Mouse (Mus musculus) heart, embryonic 10.5 days (tissue): ENCODE results near the gene Dmtf1. TPM values are rescaled to one million over a fixed set of nuclear protein-coding genes. Genes with fewer than 3 reads are reported as not detected.
"Not testable (repeated sequence)": the region's sequence is repeated elsewhere in the genome, so short reads cannot be mapped to it uniquely, and the experiment has no call there.

ENCODE experiments used
- DNase-seq: peaks from one replicate; pipeline ENCODE4 v3.0.0-alpha.2; 2017; ENCODE audit warnings: low spot score
- H3K27ac ChIP-seq: fragments of 300-500 bp; sonication (generic); 2 replicates; pipeline ENCODE4 v1.5.1; 2016; ENCODE audit warnings: mild to moderate bottlenecking
- H3K27me3 ChIP-seq: fragments of 300-500 bp; sonication (generic); 2 replicates; pipeline ENCODE4 v1.6.1; 2016; ENCODE audit warnings: mild to moderate bottlenecking; ENCODE audit not compliant: poor library complexity, insufficient read depth, severe bottlenecking
- H3K36me3 ChIP-seq: fragments of 300-500 bp; sonication (generic); 2 replicates; pipeline ENCODE4 v1.6.1; 2016; ENCODE audit warnings: mild to moderate bottlenecking, moderate library complexity
- H3K4me1 ChIP-seq: fragments of 300-500 bp; sonication (generic); 2 replicates; pipeline ENCODE4 v1.6.1; 2016; ENCODE audit warnings: mild to moderate bottlenecking
- H3K4me3 ChIP-seq: fragments of 300-500 bp; sonication (generic); 2 replicates; pipeline ENCODE4 v1.5.1; 2016; ENCODE audit warnings: mild to moderate bottlenecking, moderate library complexity
- H3K9me3 ChIP-seq: fragments of 300-500 bp; sonication (generic); 2 replicates; pipeline ENCODE4 v1.6.1; 2016; ENCODE audit warnings: mild to moderate bottlenecking, moderate library complexity
- WGBS: fragments of 180-500 bp; shearing (Covaris S2); methylation state at CpG from one replicate; pipeline ENCODE4 v1.1.7; 2016; 5-methylcytosine and 5-hydroxymethylcytosine counted together
- polyA plus RNA-seq: library from polyadenylated mRNA; unstranded; fragments of >200 nt; fragmentation: Nextera tagmentation; extraction: Ambion mirVana; gene quantifications from 2 replicates; pipeline ENCODE4 v1.2.1, GENCODE M21; 2016

Gene Dmtf1
- polyA plus RNA-seq, result 37.1 and 45.0 TPM in 2 replicates

GRCm38 (mm10) chr5:9161456-9162041 is at the start of gene Dmtf1:
Dmtf1 (minus strand) TSS chr5:9161776.
- peak within 1 kb of the TSS; percentile 95 for H3K4me3 ChIP-seq
- peak; percentile 95 for DNase-seq
- H3K36me3 ChIP-seq, result no peaks in the 10 kb centered on the region
- no peaks in the 10 kb centered on the region for H3K9me3 ChIP-seq
- peak within 1 kb of the TSS; percentile 99 for H3K27ac ChIP-seq
- H3K27me3 ChIP-seq, result no peaks in the 10 kb centered on the region
- WGBS, result under 1% methylated on average over 64 of the region's 64 CpGs
- H3K4me1 ChIP-seq, result peaks cover 15% of the 10 kb centered on the region; the same call in 1 of the 2 replicates

DNA sequence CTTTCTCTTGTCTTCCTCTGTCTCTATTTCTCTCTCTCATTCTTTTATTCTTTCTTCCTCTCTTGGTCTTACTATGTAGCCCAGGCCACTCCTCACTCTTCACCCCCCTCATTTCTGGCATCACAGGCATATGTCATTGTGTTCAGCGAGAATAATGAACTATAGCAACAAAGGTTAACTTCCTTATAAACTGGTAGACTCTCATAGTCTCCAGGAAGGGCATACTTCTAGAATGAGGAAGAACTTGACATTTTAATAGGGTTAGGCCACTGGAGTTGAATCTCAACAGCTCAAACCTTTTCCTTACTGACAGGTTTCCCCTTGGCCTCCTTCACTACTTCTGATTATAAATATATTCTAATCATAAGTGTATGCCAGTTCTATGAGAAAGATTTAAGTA is 24.9 kb upstream of the Dmtf1 start:
- Histone ChIP-seq H3K36me3 (no peaks in the 10 kb centered on the region), H3K4me1 (no peaks in the 10 kb centered on the region), H3K4me3 (no peak overlapping the region), H3K9me3 (no peaks in the 10 kb centered on the region), H3K27ac (no peak overlapping the region), H3K27me3 (no peaks in the 10 kb centered on the region)
- 76% methylated on average over 1 of the region's 1 CpGs for WGBS
- no peak for DNase-seq

DNA sequence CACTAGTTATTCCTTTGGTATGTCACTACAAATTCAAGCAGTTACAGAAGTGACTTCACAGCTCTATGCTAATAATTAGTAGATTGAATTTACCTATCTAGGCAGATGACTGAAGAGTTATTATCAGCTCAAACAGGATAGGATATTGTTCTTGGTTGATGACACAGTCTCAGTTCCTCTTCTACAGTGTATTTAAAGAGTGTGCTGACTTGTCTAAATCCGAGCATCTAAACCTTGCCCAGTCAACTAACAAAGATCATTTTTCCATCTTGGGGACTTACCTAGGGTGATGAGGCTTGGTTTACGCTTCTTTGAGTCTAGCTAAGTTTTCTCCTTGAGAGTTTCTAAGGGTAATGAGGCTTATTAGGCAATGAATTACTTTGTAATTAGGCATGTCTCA is 11.7 kb upstream of the Dmtf1 start:
- 77% methylated on average over 2 of the region's 2 CpGs for WGBS
- no peaks in the 10 kb centered on the region for H3K36me3 ChIP-seq
- no peak for DNase-seq
- H3K27ac ChIP-seq, result no peak overlapping the region
- no peaks in the 10 kb centered on the region for H3K4me1 ChIP-seq
- H3K4me3 ChIP-seq, result no peak overlapping the region
- H3K27me3 ChIP-seq, result no peaks in the 10 kb centered on the region
- H3K9me3 ChIP-seq, result no peaks in the 10 kb centered on the region

DNA sequence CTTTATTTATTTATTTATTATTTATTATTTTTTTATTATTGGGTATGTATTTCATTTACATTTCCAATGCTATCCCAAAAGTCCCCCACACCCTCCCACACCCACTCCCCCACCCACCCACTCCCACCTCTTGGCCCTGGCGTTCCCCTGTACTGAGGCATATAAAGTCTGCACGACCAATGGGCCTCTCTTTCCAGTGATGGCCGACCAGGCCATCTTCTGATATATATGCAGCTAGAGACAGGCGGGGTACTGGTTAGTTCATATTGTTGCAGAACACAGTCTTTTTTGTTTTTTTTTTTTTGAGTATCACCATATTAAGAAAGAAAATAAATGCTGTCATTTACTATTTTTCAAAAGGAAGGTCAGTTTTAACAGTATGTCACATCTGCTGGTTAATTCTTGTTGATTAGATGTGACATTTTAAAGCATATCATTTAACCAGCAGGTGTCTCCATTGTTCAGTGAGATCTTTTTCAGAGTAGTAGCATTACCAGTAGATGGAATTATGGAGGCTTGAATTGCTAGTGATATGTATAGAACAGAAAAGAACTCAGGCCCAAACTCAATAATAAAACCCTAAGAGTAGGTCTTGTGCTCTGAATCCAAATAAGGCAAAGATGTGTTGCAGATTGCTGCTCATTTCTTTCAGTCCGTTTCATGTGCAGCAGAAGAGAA is 7.9 kb upstream of the Dmtf1 start:
- WGBS, result 76% methylated on average over 5 of the region's 5 CpGs
- not testable (repeated sequence) for DNase-seq, H3K9me3 ChIP-seq, H3K4me1 ChIP-seq, H3K27me3 ChIP-seq, H3K36me3 ChIP-seq, H3K27ac ChIP-seq, H3K4me3 ChIP-seq

GRCm38 (mm10) chr5:9166366-9166765 is 4.8 kb upstream of the Dmtf1 start:
- H3K27me3 ChIP-seq, result no peaks in the 10 kb centered on the region
- H3K9me3 ChIP-seq, result no peaks in the 10 kb centered on the region
- no peak overlapping the region for H3K4me3 ChIP-seq
- no peak overlapping the region for H3K27ac ChIP-seq
- no peak for DNase-seq
- peaks cover 5% of the 10 kb centered on the region; the same call in 1 of the 2 replicates for H3K4me1 ChIP-seq
- H3K36me3 ChIP-seq, result no peaks in the 10 kb centered on the region
- 75% methylated on average over 8 of the region's 8 CpGs for WGBS

DNA sequence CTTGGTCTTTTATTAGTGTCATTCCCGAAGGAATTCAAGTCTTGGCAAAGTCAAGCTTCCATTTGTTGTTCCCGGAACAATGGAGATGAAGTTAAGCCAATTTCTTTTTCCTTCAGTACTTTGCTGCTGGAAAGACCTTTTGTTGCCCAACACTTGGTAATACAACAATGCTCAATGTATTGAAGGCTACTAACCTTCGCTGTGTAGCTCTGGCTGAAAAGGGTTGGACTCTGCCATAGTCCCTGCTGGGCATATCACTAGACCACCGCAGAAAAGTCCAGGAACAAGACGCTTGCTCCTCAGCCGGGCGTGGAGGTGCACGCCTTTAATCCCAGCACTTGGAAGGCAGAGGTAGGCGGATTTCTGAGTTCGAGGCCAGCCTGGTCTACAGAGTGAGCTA is 3.6 kb upstream of the Dmtf1 start:
- not testable (repeated sequence) for H3K4me3 ChIP-seq, H3K27ac ChIP-seq, H3K9me3 ChIP-seq, H3K27me3 ChIP-seq, H3K36me3 ChIP-seq, DNase-seq, H3K4me1 ChIP-seq
- WGBS, result 89% methylated on average over 10 of the region's 10 CpGs

DNA sequence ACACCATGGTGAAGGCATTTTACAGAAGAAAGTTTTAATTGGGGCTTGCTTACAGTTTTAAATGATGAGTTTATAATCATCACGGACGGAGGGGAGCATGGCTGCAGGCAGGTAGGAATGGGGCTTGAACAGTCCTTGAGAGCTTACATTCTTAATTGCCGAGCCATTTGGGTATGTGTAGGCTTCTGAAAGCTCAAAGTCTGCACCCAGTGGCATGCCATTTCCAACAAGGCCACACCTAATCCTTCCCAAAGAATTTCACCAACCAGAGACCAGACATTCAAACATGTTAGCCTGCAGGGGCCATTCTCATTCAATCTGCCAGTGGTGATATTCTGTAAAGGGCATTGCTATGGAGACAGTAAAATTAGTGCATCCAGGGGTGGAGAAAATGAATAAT is 1.8 kb upstream of the Dmtf1 start:
- Histone ChIP-seq H3K4me1 (peaks cover 5% of the 10 kb centered on the region; the same call in 1 of the 2 replicates), H3K36me3 (no peaks in the 10 kb centered on the region), H3K27ac (no peak overlapping the region), H3K9me3 (no peaks in the 10 kb centered on the region), H3K27me3 (no peaks in the 10 kb centered on the region), H3K4me3 (no peak overlapping the region)
- 90% methylated on average over 3 of the region's 3 CpGs for WGBS
- no peak for DNase-seq

DNA sequence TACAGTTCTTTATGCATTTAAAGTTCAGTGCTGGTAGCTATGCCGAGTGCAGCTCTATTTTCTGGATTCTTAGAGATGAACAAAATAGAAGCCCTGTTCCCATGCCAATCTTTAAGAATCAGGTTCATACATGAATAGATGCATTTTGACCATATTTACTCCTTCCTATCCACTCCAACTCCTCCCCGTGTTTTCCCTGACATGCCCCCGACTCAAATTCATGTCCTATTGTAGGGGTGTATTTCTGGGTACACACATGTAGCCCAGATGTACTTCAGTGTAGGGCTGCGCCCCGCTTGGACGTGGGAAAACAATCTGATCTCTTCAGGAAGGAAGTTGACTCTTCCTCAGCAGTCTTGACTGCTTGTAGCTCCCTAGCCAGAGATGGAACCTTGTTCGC is 512 bp upstream of the Dmtf1 start:
- H3K9me3 ChIP-seq, result no peaks in the 10 kb centered on the region
- no peaks in the 10 kb centered on the region for H3K36me3 ChIP-seq
- H3K27me3 ChIP-seq, result no peaks in the 10 kb centered on the region
- peak overlapping the region; percentile 95 for H3K4me3 ChIP-seq
- peaks cover 9% of the 10 kb centered on the region; the same call in 1 of the 2 replicates for H3K4me1 ChIP-seq
- DNase-seq, result no peak
- 16% methylated on average over 7 of the region's 7 CpGs for WGBS
- peak overlapping the region; percentile 99 for H3K27ac ChIP-seq

DNA sequence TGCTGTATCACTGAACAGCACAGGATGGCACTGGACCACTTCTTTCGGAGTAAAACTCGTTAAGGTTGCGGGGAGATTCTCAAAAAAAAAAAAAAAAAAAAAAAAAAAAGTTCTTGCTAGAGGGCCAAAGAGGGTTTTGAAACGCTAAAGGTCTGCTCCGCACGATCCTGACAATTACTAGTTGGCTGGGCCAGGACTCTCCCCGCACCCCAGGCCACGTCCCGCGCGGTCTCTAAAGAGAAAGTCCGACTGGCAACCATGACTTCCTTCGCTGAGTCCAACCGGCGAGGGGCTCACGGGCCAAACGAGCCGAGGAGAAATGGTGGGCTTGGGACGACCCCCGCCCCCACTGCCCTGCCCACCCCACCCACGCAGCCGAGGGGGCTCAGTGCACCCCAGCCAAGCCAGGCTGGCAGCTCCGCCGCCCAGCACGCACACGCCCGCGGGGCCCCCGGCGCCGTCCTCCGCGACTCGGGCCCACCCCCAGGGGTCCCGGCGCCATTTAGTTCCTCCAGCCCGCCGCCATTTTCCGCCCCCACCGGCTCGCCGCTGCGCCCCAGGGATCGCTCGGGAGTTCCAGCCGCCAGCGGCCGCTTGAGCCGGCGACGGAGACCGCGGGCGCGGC is 633 bp downstream of the Dmtf1 start:
- peak overlapping the region; percentile 99 for H3K27ac ChIP-seq
- DNase-seq, result peak; percentile 78
- H3K9me3 ChIP-seq, result no peaks in the 10 kb centered on the region
- no peaks in the 10 kb centered on the region for H3K27me3 ChIP-seq
- no peaks in the 10 kb centered on the region for H3K36me3 ChIP-seq
- H3K4me3 ChIP-seq, result peak overlapping the region; percentile 95
- WGBS, result 1% methylated on average over 55 of the region's 55 CpGs
- peaks cover 16% of the 10 kb centered on the region; the same call in 1 of the 2 replicates for H3K4me1 ChIP-seq

DNA sequence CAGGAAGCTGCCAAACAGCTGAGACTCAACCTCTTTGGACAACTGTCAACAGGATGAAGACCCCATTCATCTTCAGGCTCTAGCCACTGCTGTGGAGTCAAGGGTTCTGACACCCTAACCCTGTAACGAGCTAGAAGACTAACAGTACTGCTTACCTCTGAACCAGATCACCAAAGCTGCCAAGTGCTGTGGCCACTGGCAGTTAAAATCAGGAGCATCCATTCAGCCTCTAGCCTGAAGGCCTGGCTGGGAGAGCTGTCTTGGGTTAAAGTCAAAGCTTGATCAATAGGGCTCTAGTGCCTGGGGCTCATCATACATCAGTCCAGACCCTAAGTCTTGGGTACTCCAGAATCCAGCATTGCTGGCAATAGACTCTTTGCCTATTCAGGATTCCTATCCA is 4.2 kb downstream of the Dmtf1 start:
- peaks cover 12% of the 10 kb centered on the region; the same call in 1 of the 2 replicates for H3K4me1 ChIP-seq
- 78% methylated on average over 1 of the region's 1 CpGs for WGBS
- no peak overlapping the region for H3K4me3 ChIP-seq
- no peaks in the 10 kb centered on the region for H3K9me3 ChIP-seq
- H3K27ac ChIP-seq, result no peak overlapping the region
- no peak for DNase-seq
- H3K27me3 ChIP-seq, result no peaks in the 10 kb centered on the region
- H3K36me3 ChIP-seq, result peaks cover 8% of the 10 kb centered on the region; the same call in 1 of the 2 replicates

GRCm38 (mm10) chr5:9156746-9157145 is 4.8 kb downstream of the Dmtf1 start:
- no peak overlapping the region for H3K27ac ChIP-seq
- H3K4me3 ChIP-seq, result no peak overlapping the region
- no peaks in the 10 kb centered on the region for H3K9me3 ChIP-seq
- H3K27me3 ChIP-seq, result no peaks in the 10 kb centered on the region
- DNase-seq, result no peak
- H3K36me3 ChIP-seq, result peaks cover 9% of the 10 kb centered on the region; the same call in 1 of the 2 replicates
- H3K4me1 ChIP-seq, result peaks cover 10% of the 10 kb centered on the region; the same call in 1 of the 2 replicates

GRCm38 (mm10) chr5:9149273-9149850 is 12.2 kb downstream of the Dmtf1 start:
- peaks cover 60% of the 10 kb centered on the region for H3K36me3 ChIP-seq
- H3K4me1 ChIP-seq, result no peaks in the 10 kb centered on the region
- DNase-seq, result no peak
- no peak overlapping the region for H3K4me3 ChIP-seq
- WGBS, result 91% methylated on average over 8 of the region's 8 CpGs
- H3K27me3 ChIP-seq, result no peaks in the 10 kb centered on the region
- H3K9me3 ChIP-seq, result no peaks in the 10 kb centered on the region
- H3K27ac ChIP-seq, result no peak overlapping the region

- H3K27ac ChIP-seq, result no peak overlapping the region
- H3K9me3 ChIP-seq, result no peaks in the 10 kb centered on the region
- no peak overlapping the region for H3K4me3 ChIP-seq
- H3K36me3 ChIP-seq, result peaks cover 67% of the 10 kb centered on the region
- no peaks in the 10 kb centered on the region for H3K4me1 ChIP-seq
- no peaks in the 10 kb centered on the region for H3K27me3 ChIP-seq
- 87% methylated on average over 6 of the region's 6 CpGs for WGBS
- DNase-seq, result no peak
Observed at GRCm38 (mm10) chr5:9142376-9142775, 19.2 kb downstream of the Dmtf1 start.
